Mouse (Mus musculus) cerebellum, postnatal 10 days (tissue): Measurements from ENCODE around the gene Gm8439.
"Not testable (repeated sequence)": the region's sequence is repeated elsewhere in the genome, so short reads cannot be mapped to it uniquely, and the experiment has no call there.

Experiments used
- DNase-seq, 2 experiments: peaks; one replicate each; pipeline ENCODE4 v3.0.0; 2021; ENCODE audit warnings: mixed read lengths in 2 of 2

Gm8439 gene

DNA sequence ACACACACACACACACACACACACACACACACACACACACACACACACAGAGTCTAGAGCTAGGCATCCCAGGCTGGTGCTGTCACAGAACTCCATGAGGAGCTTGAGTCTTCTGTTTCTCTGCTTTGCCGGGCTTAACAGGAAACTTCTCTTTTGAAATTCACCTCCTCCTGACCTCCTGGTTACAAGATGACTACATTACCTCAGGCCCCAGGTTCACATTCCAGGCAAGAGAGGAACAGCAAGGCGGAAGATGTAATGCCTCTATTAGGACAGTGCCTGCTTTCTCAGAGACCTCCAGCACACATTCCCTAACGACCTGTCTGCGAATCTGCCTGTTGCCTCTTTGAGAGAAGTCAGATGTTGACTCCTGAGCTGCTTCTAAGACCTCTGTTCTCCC lies at the start of gene Gm8439:
Gene Gm8439, plus strand, starts transcription at position 301 of the 400 bp plus-strand sequence.
- DNase-seq: no peak

DNA sequence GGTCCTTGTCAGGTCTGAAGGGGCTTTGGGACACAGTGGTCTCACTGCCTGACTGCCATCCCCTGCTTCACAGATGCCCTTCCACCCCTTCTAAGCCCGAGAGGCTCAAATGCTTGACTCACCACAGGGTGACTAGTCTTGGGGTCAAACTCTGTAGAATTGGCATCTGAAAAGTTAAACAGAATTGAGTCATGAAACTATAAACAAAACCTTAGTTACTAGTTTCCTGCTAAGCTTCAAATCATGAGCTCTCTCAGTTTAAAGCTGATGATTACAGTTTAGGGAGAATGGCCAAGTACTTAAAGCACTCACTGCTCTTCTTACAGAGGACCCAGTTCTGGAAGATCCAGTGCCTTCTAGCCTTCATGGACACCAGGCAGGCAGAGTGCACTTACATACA lies 43.6 kb upstream of the Gm8439 start:
- no peak for DNase-seq

DNA sequence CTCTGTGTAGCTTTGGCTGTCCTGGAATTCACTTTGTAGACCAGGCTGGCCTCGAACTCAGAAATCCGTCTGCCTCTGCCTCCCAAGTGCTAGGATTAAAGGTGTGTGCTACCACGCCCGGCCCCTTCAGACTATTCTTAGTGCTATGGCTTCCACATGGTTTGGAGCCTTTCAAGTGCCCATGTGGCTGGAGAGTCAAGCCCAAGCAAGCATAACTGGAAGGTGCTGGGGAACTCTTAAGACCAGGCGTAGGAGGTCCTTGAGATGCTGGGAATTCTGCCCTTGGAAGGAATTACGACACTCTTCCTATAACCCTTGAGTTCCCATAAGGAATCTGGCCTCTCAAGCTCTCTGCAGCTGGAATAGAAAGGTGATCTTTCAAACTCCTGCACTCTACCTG lies 32.0 kb upstream of the Gm8439 start:
- DNase-seq: no peak

DNA sequence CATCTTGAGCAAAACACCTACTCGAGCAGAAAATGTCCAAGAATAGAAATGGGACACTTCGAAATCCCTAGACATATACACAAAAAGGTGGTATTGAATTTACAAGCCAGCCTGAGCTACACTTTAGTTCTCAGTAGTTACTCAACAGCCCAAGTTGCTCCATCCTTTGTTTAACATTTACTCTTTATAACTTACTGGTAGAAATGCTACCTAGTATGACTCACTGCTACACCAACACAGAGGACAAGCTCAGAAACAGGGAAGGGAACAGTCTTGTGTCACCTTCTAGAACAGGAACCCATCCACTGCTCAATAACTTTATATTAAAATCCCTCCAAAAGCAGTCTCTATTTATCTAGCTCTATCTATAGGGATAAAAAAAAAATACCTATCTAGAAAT lies 22.8 kb upstream of the Gm8439 start:
- DNase-seq: no peak

DNA sequence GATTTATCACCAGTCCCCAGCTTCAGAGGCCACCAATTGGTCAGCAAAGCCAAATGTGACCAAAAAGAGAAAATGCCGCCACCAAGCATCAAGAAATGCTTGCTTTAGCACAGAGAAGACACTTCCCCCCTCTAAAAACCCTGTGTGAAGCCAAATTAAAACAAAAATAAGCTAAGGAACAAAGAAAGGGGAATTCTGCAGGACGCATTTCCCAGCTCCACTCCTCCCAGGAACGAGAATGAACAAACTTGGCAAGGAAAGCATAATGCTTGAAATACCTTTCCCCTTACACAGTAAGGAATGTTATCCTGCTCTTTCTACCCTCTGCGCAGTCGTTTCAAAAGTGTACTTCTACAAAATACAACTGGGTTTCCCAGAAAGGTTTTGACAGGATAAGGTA lies 20.5 kb upstream of the Gm8439 start:
- no peak for DNase-seq

DNA sequence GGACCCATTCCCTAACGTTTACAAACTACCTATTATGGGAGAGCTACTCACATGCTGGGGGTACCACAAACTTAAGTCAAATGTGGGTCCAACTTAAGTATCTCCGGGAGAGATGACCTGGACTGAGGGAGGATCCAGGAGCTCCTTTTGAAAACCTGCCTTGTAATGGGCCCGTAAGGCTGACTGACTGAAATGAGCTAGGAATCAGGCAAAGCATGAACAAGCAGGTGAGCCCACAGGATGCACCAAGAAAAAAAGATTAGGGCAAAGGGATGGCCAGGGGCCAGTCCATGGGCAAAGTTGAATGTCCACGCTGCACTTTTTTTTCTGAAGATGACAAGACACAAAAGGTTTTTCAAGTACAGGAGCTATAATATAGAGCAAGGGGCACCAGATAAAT lies 19.5 kb upstream of the Gm8439 start:
- peak in 1 of 2 experiments; percentile 16 for DNase-seq

DNA sequence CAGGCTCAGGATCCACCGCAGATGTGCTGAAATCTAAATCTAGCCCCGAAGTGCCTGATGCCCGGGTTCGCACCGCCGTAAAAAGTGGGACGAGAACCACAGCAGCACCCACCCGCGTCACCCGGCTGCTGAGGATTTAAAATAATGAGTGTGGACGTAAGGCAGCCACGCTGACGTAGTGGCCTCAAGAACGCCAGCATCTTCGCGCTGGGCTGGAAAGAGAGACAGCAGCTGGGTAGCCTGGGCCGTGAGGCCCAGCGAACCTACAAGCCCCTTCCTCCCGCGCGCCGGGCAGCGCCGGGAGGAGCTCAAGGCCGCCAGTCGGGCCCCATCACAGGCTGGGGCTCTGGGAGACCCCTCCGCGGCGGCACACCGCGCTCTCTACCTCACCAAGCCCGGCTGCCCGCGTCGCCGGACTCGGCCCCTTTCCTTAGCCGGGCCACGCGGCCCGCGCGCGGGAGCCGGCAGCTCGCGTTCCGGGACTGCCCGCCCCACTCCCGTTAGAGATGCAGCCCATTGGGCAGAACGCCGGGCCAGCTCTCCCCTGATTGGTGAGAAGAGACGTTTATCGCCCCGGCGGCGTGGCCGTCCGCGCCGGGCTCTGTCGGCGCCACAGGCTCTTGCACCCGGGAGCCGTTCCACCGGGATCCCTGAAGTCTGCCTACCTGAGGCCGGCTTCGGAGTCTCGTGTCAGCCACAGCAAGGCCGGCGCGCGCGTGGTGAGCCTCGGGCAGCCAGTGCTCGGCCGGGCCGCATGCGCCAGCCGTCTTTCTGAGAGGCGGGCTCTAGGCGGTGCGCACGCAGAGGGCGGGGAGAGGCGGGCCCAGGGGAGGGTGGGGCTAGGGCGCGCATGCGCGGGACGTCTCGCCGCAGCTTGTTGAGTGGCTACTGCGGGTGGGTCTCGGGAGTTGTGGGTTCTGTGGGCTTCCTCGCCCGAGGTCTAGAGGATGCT lies 18.8 kb upstream of the Gm8439 start, which contains the start of gene Ctps:
Gene Ctps, minus strand, starts transcription at position 791 of the 952 bp plus-strand sequence.
- DNase-seq: peak; percentile 98 to 99

DNA sequence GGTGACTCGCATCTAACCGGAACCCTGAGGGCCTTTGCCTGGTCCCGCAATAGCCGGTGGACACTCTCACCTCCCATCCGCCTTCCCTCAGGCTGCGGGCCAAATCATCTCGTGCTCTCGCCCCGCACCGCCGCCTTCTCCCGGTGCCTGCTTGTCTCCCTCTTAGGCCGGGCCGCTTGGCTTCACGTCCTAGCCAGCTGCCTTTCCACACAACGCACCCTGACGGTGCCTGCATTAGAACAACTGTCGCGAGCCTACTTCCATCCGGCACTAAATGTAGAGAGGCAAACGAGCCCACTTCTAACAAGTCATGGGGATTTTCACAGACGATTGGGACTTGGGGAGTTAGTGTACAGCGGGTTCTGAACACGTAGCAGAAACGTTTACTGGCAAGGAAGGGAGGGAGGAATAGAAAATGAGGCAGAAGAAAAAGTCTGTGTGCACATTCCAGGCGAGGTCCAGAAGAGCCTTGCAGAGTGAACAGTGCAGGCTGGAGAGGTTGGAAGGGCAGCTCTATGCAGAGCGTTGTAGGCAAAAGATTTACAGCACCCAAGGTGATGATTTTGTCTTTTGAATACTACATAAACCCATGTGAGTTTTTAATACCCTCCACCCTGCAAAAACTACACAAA lies 18.0 kb upstream of the Gm8439 start:
- no peak for DNase-seq

DNA sequence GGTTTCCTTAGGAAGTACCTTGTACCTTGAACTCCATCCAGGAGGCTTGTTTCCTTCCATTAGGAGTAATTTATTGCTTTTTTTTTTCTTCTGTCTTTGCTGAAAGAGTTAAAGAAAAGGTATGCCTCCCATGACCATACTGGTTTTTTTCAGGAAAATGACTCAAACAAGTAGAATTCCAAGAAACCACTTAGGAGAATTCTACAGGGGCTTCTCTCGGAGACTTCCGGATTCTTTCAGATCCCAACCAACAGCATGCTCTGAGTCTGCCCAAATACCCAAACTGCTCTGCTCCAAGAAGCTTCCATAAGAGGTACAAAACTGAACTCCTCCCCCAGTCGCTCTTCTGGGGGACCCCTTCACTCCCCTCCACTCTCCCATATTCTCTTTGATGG lies 17.5 kb upstream of the Gm8439 start:
- no peak for DNase-seq

DNA sequence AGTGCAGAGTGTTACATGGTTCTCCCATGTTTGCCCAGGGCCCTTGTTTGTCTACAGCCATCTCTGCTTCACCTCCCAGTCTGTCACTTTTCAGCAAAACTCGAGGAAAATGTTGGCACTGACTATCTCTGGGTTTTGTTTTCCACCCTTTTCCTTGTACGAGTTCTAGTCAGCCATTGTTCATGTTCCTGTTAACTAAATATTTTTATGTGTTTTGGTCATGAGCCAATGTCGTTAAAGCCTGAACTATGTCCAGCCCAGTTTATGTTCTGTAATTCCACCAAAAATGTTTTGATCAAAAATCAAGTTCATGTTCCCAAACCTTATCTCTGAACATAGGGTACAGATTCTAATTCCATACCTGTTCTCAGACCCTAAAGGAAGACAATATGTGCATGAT lies 16.9 kb upstream of the Gm8439 start:
- DNase-seq: no peak

DNA sequence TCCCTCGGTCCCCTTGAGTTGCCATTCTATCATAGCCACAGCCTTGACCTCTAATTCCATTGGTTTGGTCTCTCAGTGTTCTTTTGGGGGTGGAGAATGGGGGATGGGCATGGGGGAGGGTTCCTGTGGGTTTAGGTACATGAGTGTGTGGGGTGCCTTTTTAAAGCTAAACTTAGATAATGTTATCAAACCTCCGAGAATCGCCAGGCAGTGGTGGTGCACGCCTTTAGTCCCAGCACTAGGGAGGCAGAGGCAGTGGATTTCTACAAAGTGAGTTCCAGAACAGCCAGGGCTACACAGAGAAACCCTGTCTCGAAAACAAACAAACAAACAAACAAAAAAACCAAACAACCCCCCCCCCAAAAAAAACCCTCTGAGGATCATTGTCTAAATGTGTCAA lies 7.7 kb upstream of the Gm8439 start:
- DNase-seq: no peak

DNA sequence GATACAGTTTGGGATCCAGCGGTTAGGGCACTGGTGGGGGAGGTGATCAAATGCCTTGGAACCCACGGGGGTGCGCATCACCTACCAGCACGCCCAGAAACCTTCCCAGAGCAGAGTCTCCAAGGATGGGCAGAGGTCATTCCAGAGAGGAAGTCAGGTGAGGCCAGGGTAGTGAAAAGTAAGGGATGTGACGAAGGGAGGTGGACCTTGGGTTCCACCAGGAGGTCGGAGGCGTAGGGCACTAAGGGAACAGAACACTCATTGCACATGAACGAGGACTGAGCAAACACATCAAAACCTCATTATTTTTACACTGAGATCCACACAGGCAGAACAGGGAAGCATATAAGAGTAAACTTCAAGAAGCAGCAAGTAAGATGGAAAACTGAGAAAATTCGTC lies 6.8 kb upstream of the Gm8439 start:
- DNase-seq: no peak

DNA sequence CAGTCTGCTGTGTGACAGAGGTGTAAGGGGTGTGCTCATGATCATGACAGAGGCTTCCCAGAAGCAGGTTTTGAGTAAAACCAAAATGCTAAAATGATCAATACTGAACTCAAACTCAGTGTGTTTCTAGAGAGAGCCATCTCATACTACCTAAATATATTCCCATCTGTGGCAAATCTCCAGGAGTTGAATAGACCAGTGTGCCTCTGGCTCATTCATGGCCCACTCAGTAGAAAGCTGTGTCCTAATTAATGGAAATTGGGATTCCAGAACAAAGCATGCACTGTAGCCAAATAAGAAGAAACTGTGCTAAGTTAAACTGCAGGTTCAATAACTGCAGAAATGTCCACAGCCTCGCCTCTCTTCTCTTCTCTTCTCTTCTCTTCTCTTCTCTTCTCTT lies 1.6 kb upstream of the Gm8439 start:
- DNase-seq: no peak

DNA sequence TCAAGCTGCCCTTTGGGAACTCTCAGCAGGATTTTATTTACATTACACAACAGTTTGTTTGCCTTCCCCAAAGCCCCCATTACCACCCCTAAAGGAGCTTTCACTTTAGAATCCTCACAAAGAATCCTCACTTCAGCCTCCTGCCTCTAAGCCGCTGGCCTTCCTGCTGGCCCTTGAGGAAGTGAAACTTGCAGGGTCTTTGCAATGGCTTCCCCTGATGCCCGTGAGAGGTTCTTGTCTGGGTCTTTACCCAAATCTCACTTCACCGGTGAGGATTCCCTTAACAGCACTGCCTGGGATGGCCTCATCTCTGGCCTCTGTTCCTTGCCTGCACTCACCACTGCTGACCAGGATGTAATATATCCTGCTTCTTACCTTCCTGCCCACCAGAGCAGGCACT lies 525 bp downstream of the Gm8439 start:
- DNase-seq: no peak

DNA sequence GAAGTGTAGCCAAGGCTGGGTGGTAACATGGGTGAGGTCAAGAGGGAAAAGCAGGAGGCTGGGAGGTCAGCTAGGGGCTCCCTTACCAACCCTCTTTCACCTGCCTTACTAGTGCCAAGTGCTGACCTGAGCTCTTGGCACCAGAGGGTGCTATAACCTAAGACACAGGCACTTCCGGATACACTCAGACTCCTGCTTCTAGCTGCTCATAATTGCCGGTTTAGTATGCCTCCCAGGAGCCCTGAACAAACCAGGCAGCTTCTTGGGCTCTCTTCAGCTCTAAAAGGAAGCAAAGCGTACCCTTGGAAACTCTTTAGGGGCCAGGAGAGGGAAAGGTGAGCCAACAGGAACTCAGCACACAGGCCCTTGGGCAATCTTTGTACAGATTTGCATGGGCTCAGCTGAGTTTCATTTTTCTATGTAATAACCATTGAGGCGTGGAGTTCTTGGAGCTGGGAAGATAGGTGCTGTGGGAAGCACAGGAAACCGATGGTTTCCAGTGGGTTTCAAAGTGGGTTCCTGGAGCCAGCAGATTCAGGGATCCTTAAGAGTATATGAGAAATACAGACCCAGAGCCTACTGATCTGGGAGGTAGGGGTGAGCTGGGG lies 1.4 kb downstream of the Gm8439 start:
- DNase-seq: peak; percentile 77 to 82

DNA sequence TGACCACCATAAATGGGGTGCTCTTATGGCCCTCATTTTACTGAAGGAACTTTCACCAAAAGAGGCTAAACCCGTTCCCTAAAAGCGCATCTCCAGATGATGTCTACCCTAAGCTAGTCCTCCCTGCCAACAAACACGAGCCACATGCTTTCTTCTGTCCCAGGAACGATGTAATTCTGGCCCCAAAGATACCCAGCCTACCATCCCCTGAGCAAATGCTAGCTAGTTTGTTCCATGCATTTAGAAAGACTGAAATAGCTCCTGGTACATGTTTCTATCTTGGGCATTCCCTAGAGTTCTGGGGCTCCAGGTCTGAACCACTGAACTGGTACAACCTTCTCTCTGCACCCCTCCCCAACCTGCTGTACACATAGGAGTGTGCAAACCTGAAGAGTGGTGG lies 2.4 kb downstream of the Gm8439 start:
- DNase-seq: no peak

DNA sequence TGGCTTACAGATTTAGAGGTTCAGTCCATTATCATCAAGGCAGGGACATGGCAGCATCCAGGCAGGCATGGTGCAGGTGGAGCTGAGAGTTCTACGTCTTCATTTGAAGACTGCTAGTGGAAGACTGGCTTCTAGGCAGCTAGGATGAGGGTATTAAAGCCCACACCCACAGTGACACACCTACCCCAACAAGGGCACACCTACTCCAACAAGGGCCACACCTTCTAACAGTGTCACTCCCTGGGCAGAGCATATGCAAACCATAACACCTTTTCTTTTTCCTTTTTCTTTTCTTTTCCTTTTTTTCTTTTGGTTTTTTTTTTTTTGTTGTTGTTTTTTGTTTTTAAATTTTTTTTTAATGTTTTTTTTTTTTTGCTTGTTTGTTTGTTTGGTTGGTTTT lies 7.7 kb downstream of the Gm8439 start:
- not testable (repeated sequence) for DNase-seq

DNA sequence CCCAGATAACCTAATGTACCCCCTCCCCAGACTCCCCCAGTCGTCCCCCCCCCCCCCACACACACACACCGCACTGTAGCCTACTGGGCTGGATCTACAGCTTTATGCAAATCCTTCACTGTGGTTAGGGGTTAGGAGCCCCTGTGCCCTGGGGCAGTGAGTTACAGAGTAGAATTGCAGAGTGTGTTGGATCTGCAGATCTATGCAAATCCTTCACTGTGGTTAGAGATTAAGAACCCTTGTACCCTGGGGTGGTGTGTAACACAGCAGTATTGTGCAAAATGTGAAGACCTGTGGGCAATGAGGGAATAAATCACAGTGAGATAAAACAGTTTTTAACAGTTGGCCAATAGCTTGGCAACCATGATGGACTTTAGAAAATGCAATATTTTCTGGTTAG lies 10.4 kb downstream of the Gm8439 start:
- no peak for DNase-seq

DNA sequence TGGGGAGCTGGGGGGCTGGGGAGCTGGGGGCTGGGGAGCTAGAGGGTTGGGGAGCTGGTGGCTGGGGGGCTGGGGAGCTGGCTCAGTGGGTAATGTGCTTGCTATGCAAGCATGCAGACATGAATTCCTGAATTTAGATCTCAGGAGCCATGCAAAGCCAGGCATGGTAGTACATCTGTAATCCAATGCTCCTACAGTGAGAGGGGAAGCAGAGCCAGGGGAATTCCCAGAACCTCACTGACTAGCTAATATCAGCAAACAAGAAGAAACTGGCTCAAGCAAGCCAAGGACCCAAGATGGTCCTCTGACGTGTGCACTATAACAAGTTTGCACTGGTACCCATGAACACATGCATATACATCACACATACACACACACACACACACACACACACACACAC lies 13.2 kb downstream of the Gm8439 start:
- DNase-seq: no peak

DNA sequence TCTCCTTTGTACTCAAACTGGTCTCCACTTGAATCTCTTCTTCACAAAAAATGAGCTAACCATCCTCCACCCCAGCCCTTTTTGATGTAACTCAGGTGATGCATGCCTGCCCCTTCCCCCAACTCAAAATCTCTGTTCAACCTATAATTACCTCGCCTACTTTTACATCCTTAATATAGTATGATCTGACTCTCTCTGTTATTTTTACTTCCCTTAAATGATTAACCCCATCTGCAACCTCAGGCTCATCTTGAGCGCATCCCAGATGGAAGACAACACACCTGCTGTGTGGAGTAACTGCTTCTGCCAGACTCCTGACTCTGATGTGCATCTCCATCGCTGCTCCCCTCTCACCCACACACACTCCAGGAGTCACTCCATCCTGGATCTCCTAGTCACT lies 14.1 kb downstream of the Gm8439 start:
- no peak for DNase-seq

DNA sequence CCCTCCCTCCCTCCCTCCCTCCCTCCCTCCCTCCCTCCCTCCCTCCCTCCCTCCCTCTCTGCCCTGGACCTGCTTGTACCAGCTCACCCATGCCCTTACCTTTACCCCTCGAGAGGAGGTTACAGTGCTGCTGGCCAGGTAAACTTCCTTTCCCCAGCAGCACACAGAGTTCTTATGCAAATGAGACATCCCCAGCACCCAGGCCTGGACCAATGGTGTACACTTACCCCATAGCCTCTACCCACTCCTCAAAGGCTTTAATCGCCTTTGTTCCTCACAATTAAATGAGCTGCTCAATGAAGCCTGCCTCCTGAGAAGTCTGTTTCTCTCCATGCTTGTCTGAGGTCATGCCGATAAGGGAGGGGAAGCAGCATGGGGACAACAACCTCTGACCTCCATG lies 18.4 kb downstream of the Gm8439 start:
- DNase-seq: no peak

DNA sequence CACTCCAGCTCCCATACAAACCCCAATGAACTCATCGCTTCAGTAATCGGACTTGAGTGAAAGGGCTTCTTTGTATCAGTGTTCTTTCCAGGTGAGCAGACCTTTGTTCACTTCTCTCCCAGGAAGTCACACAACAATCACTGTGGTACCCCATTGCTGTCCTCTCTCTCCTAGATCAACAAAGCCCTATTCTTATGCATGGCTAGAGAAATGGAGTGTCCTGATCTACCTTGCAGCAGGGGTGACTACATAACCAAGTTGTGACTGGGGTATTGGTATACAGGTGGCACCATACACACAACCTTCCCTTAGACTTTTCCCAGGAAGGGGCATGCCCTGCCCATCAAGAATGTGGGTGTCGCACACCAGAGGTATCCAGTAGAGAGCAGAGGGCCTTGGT lies 22.5 kb downstream of the Gm8439 start:
- DNase-seq: no peak

DNA sequence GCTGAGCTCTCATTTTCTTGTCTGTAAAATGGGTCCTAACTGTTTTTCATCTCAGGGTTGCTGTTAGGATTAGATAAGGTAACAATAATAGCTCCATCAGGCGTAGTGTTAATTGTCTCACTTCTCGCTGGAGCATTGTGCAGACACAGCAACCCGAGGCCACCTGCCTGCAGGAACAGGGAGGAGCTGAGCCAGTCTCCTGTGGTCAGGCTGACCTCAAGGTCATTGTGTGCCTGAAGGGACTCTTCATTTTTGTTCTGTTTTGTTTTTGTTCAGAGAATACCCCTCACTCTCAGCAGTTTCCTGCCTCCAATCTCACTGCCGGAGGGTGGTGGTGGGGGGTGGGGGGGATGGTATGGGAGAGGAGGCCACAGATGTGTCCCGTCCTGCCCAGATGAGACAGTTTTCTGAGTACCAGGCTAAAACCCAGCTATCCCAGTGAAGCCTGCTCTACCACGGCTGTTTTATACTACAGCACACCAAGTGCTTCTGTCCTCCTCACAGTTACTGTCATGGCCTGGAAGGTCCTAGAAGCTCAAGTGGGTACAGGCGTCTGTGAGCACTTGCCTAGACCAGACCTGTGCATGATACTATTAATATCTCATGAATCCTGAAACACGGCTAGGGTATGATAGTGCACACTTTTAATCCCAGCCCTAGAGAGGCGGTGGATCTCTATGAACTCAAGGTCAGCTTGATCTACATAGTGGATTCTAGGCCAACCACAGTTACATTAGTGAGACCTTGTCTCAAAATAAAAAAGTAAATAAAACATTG lies 23.9 kb downstream of the Gm8439 start:
- peak; percentile 37 to 39 for DNase-seq
